In genomic region chr11:102555400-102556030, GRCm38 (mm10) we compare ENCODE assay signal across 8 mouse cellular contexts. TPM values are rescaled to one million over a fixed set of nuclear protein-coding genes. Genes with fewer than 3 reads are reported as not detected.
DNase-seq lines count a peak whose midpoint lies in the region; ATAC-seq and TF ChIP-seq lines count a peak whose summit lies in the region.

No protein-coding gene starts in this region.

- no peak for TF ChIP-seq RAD21 in CH12.LX (IDR thresholded peaks at IDR 0.05; ENCODE audit: low read depth, low read length)

- ATAC-seq in heart, embryonic 13.5 days (ENCODE audit: extremely low read depth, insufficient number of reproducible peaks, low FRiP score, low TSS enrichment), result no peak; the same call in 1 of the 2 replicates
- peak; percentile 61 for ATAC-seq in embryonic facial prominence, embryonic 11.5 days (replicated peaks; ENCODE audit: insufficient number of reproducible peaks, low FRiP score, low TSS enrichment, low read depth)
- peak; percentile 22 for ATAC-seq in hindbrain, embryonic 16.5 days
- ATAC-seq in midbrain, embryonic 12.5 days (ENCODE audit: low FRiP score, low read depth), result peak; percentile 39

- peaks cover 43% of the 10 kb centered on the region for H3K79me2 ChIP-seq in CH12.LX (replicated peaks; ENCODE audit: control insufficient read depth, extremely low read depth, insufficient read depth, poor library complexity, severe bottlenecking)

- dilution Hi-C loops in CH12.LX (cut with MboI; ENCODE audit: extremely low pct_ligation_motif_present, extremely low pct_unique_long_range_greater_than_20kb, low sequenced_read_pairs), result no loop called here

- DNase-seq in heart, adult 8-10 months (ENCODE audit: low spot score), result no peak
- DNase-seq in CH12.LX (ENCODE audit: extremely low read depth), result peak; percentile 12
- DNase-seq in embryonic facial prominence, embryonic 11.5 days (ENCODE audit: low spot score), result peak; percentile 27
- DNase-seq in cerebellum, postnatal 4 days (ENCODE audit: low spot score in 2 of 2), result no peak
- DNase-seq in layer of hippocampus, postnatal 25 days (ENCODE audit: extremely low spot score in 1 of 2, low spot score in 1 of 2), result no peak

- WGBS in heart, embryonic 13.5 days, result under 1% methylated on average over 39 of the region's 39 CpGs
- WGBS in embryonic facial prominence, embryonic 11.5 days, result under 1% methylated on average over 37 of the region's 39 CpGs
- WGBS in hindbrain, embryonic 16.5 days, result 0% methylated on average over 39 of the region's 39 CpGs
- under 1% methylated on average over 38 of the region's 39 CpGs for WGBS in midbrain, embryonic 12.5 days

- peaks cover 14% of the 10 kb centered on the region for H3K36me3 ChIP-seq in heart, embryonic 13.5 days
- peaks cover 2 to 15% of the 10 kb centered on the region in 2 experiments for H3K36me3 ChIP-seq in CH12.LX (replicated peaks in 1 of 2; ENCODE audit: control insufficient read depth in 1 of 2, insufficient read depth in 1 of 2, low read length in 1 of 2)
- H3K36me3 ChIP-seq in embryonic facial prominence, embryonic 11.5 days (replicated peaks; ENCODE audit: control insufficient read depth, insufficient read depth, low read depth, low read length), result no peaks in the 10 kb centered on the region
- no peaks in the 10 kb centered on the region for H3K36me3 ChIP-seq in hindbrain, embryonic 16.5 days (ENCODE audit: control insufficient read depth, insufficient read depth, low read length)
- H3K36me3 ChIP-seq in midbrain, embryonic 12.5 days, result 0 out of 2 replicates have a peak, but pooled peaks cover 4% of the 10 kb centered on the region

- TF ChIP-seq CTCF in CH12.LX (conservative IDR thresholded peaks at IDR 0.05 in 1 of 2, IDR thresholded peaks at IDR 0.05 in 1 of 2; ENCODE audit: low read depth in 2 of 2, low read length in 2 of 2), result no peak

- no peaks in the 10 kb centered on the region for H3K9me3 ChIP-seq in heart, embryonic 13.5 days
- no peaks in the 10 kb centered on the region for H3K9me3 ChIP-seq in CH12.LX (replicated peaks; ENCODE audit: low read length)
- H3K9me3 ChIP-seq in embryonic facial prominence, embryonic 11.5 days (replicated peaks; ENCODE audit: control insufficient read depth, low read length), result no peaks in the 10 kb centered on the region
- no peaks in the 10 kb centered on the region for H3K9me3 ChIP-seq in hindbrain, embryonic 16.5 days (ENCODE audit: control insufficient read depth, low read length)
- H3K9me3 ChIP-seq in midbrain, embryonic 12.5 days, result no peaks in the 10 kb centered on the region

- TF ChIP-seq EP300 in CH12.LX (IDR thresholded peaks at IDR 0.05; ENCODE audit: low read length), result no peak

- peak overlapping the region; percentile 99 for H3K9ac ChIP-seq in heart, embryonic 13.5 days
- peak overlapping the region; percentile 93 for H3K9ac ChIP-seq in CH12.LX (ENCODE audit: insufficient read depth, low read depth)
- H3K9ac ChIP-seq in embryonic facial prominence, embryonic 11.5 days (replicated peaks; ENCODE audit: low read length), result peak overlapping the region; percentile 91
- H3K9ac ChIP-seq in hindbrain, embryonic 16.5 days (ENCODE audit: low read depth, low read length), result peak overlapping the region; percentile 99
- peak overlapping the region; percentile 97 for H3K9ac ChIP-seq in midbrain, embryonic 12.5 days (replicated peaks)

- H3K4me1 ChIP-seq in heart, embryonic 13.5 days, result peaks cover 31% of the 10 kb centered on the region
- peaks cover 0 to 36% of the 10 kb centered on the region in 2 experiments; a peak in 3 of 4 replicates for H3K4me1 ChIP-seq in CH12.LX (ENCODE audit: control insufficient read depth in 1 of 2, insufficient read depth in 2 of 2)
- H3K4me1 ChIP-seq in embryonic facial prominence, embryonic 11.5 days (ENCODE audit: control insufficient read depth, insufficient read depth, low read length), result no peaks in the 10 kb centered on the region
- H3K4me1 ChIP-seq in hindbrain, embryonic 16.5 days (ENCODE audit: control insufficient read depth, insufficient read depth, low read depth, low read length), result peaks cover 22% of the 10 kb centered on the region
- peaks cover 21% of the 10 kb centered on the region for H3K4me1 ChIP-seq in midbrain, embryonic 12.5 days

- peak overlapping the region; percentile 98 for H3K4me3 ChIP-seq in heart, embryonic 13.5 days
- peak overlapping the region; percentile 76 to 91 (median 78) for H3K4me3 ChIP-seq in CH12.LX (replicated peaks in 1 of 3; ENCODE audit: low read depth in 2 of 3, low read length in 2 of 3, poor library complexity in 1 of 3)
- H3K4me3 ChIP-seq in embryonic facial prominence, embryonic 11.5 days (ENCODE audit: low read depth, low read length), result peak overlapping the region; percentile 84
- H3K4me3 ChIP-seq in hindbrain, embryonic 16.5 days (ENCODE audit: low read length), result peak overlapping the region; percentile 99
- H3K4me3 ChIP-seq in midbrain, embryonic 12.5 days, result peak overlapping the region; percentile 91

- H3K4me2 ChIP-seq in heart, embryonic 13.5 days, result peak overlapping the region; percentile 87
- peak overlapping the region; percentile 88 for H3K4me2 ChIP-seq in CH12.LX (ENCODE audit: insufficient read depth, low read depth, poor library complexity, severe bottlenecking)
- H3K4me2 ChIP-seq in embryonic facial prominence, embryonic 11.5 days (ENCODE audit: low read depth, low read length), result peak overlapping the region; percentile 60
- H3K4me2 ChIP-seq in hindbrain, embryonic 16.5 days (ENCODE audit: low read length), result peak overlapping the region; percentile 87
- H3K4me2 ChIP-seq in midbrain, embryonic 12.5 days (replicated peaks), result peak overlapping the region; percentile 74

- H3K27me3 ChIP-seq in heart, embryonic 13.5 days (replicated peaks), result no peaks in the 10 kb centered on the region
- H3K27me3 ChIP-seq in CH12.LX (replicated peaks), result no peaks in the 10 kb centered on the region
- no peaks in the 10 kb centered on the region for H3K27me3 ChIP-seq in embryonic facial prominence, embryonic 11.5 days (ENCODE audit: control insufficient read depth, insufficient read depth, low read length)
- H3K27me3 ChIP-seq in hindbrain, embryonic 16.5 days (replicated peaks; ENCODE audit: control insufficient read depth, insufficient read depth, low read length), result no peaks in the 10 kb centered on the region
- no peaks in the 10 kb centered on the region for H3K27me3 ChIP-seq in midbrain, embryonic 12.5 days

- TF ChIP-seq POLR2A in CH12.LX (IDR thresholded peaks at IDR 0.05; ENCODE audit: low read depth, low read length), result no peak

- H3K27ac ChIP-seq in heart, embryonic 13.5 days (replicated peaks), result peak overlapping the region; percentile 96
- H3K27ac ChIP-seq in CH12.LX (ENCODE audit: insufficient read depth, low read depth), result peak overlapping the region; percentile 35; the same call in 1 of the 2 replicates
- H3K27ac ChIP-seq in embryonic facial prominence, embryonic 11.5 days (replicated peaks; ENCODE audit: low read depth, low read length), result peak overlapping the region; percentile 88
- H3K27ac ChIP-seq in hindbrain, embryonic 16.5 days (ENCODE audit: low read depth, low read length), result peak overlapping the region; percentile 98
- peak overlapping the region; percentile 97 for H3K27ac ChIP-seq in midbrain, embryonic 12.5 days (replicated peaks)

- in situ Hi-C loops in CH12.LX (cut with MboI; ENCODE audit: low pct_ligation_motif_present, low pct_unique_long_range_greater_than_20kb, low sequenced_read_pairs), result no loop called here

TF ChIP-seq in CH12.LX, 34 proteins besides CTCF, POLR2A, EP300 and RAD21 (continues in another document):
- TF ChIP-seq ZMIZ1 (IDR thresholded peaks at IDR 0.05; ENCODE audit: low read depth, low read length) (no peak), CHD1 (IDR thresholded peaks at IDR 0.05; ENCODE audit: low read depth, low read length) (0 out of 2 replicates have a peak, but pooled peaks have one; percentile 35), BHLHE40 (IDR thresholded peaks at IDR 0.05; ENCODE audit: low read depth, low read length) (no peak), TBP (conservative IDR thresholded peaks at IDR 0.05; ENCODE audit: low read depth, low read length) (no peak), UBTF (IDR thresholded peaks at IDR 0.05; ENCODE audit: low read depth, low read length) (peak; percentile 75; the same call in 1 of the 2 replicates)

RNA-seq across cellular contexts. Expression of gene Gpatch8, which starts 0.7 kb away (rescaled TPM):
- 36.1 and 39.0 TPM in 2 replicates for polyA plus RNA-seq in heart, embryonic 13.5 days (2015; fragmentation: Nextera tagmentation; extraction: Ambion mirVana)
- 10 to 100 TPM; 16.4 to 22.3 (median 17.8) TPM for total RNA-seq in heart, adult 8-10 months (2022)
- total RNA-seq in CH12.LX (2012; rRNA removed), result 15.4 and 16.6 TPM in 2 replicates
- total RNA-seq in CH12.LX (2014; rRNA removed), result 10.2 and 11.5 TPM in 2 replicates
- 24.7 and 27.4 TPM in 2 replicates for polyA plus RNA-seq in CH12.LX (2012; ENCODE audit: insufficient read length, low read depth)
- polyA plus RNA-seq in embryonic facial prominence, embryonic 11.5 days (2014; fragmentation: Nextera tagmentation; extraction: Ambion mirVana), result 43.2 and 43.4 TPM in 2 replicates
- polyA plus RNA-seq in hindbrain, embryonic 16.5 days (2015; fragmentation: Nextera tagmentation; extraction: Ambion mirVana), result 52.9 and 60.5 TPM in 2 replicates
- 72.0 and 78.5 TPM in 2 replicates for polyA plus RNA-seq in midbrain, embryonic 12.5 days (2016; fragmentation: Nextera tagmentation; extraction: Ambion mirVana)
- 10 to 100 TPM; 38.3 to 49.4 TPM for total RNA-seq in layer of hippocampus, postnatal 25 days (2021)

RNA-seq across cellular contexts. Expression of gene Gm11627, which starts 23.7 kb away (rescaled TPM):
- 10.5 and 13.8 TPM in 2 replicates for polyA plus RNA-seq in heart, embryonic 13.5 days (2015; fragmentation: Nextera tagmentation; extraction: Ambion mirVana)
- under 1 TPM in 3 of 4 experiments, not detected in 1; 0.34 to 0.65 (median 0.60) TPM for total RNA-seq in heart, adult 8-10 months (2022)
- 0.42 TPM in 1 of 2 replicates, not detected in the other for total RNA-seq in CH12.LX (2012; rRNA removed)
- 0.46 and 0.63 TPM in 2 replicates for total RNA-seq in CH12.LX (2014; rRNA removed)
- polyA plus RNA-seq in CH12.LX (2012; ENCODE audit: insufficient read length, low read depth), result 0.38 TPM in 1 of 2 replicates, not detected in the other
- polyA plus RNA-seq in embryonic facial prominence, embryonic 11.5 days (2014; fragmentation: Nextera tagmentation; extraction: Ambion mirVana), result 10.5 and 10.6 TPM in 2 replicates
- polyA plus RNA-seq in hindbrain, embryonic 16.5 days (2015; fragmentation: Nextera tagmentation; extraction: Ambion mirVana), result 2.8 and 4.1 TPM in 2 replicates
- polyA plus RNA-seq in midbrain, embryonic 12.5 days (2016; fragmentation: Nextera tagmentation; extraction: Ambion mirVana), result 8.3 and 10.5 TPM in 2 replicates
- 1 to 10 TPM; 3.1 to 3.7 TPM for total RNA-seq in layer of hippocampus, postnatal 25 days (2021)

RNA-seq across cellular contexts. Expression of gene Fzd2, which starts 48.7 kb away (rescaled TPM):
- 19.1 and 22.0 TPM in 2 replicates for polyA plus RNA-seq in heart, embryonic 13.5 days (2015; fragmentation: Nextera tagmentation; extraction: Ambion mirVana)
- 1 to 10 TPM; 1.5 to 2.5 (median 2.2) TPM for total RNA-seq in heart, adult 8-10 months (2022)
- 0.08 and 0.13 TPM in 2 replicates for total RNA-seq in CH12.LX (2012; rRNA removed)
- 0.23 and 0.35 TPM in 2 replicates for total RNA-seq in CH12.LX (2014; rRNA removed)
- 0.15 and 0.20 TPM in 2 replicates for polyA plus RNA-seq in CH12.LX (2012; ENCODE audit: insufficient read length, low read depth)
- polyA plus RNA-seq in embryonic facial prominence, embryonic 11.5 days (2014; fragmentation: Nextera tagmentation; extraction: Ambion mirVana), result 53.3 and 57.0 TPM in 2 replicates
- 6.0 and 6.7 TPM in 2 replicates for polyA plus RNA-seq in hindbrain, embryonic 16.5 days (2015; fragmentation: Nextera tagmentation; extraction: Ambion mirVana)
- 34.7 and 37.9 TPM in 2 replicates for polyA plus RNA-seq in midbrain, embryonic 12.5 days (2016; fragmentation: Nextera tagmentation; extraction: Ambion mirVana)
- 1 to 10 TPM; 6.6 to 9.9 TPM for total RNA-seq in layer of hippocampus, postnatal 25 days (2021)

Comparison
In these comparisons a context has a peak if more than half of its experiments do, and no peak if none do; other contexts are left out.
1. H3K27ac ChIP-seq: peak in every context shown above with its lines; median percentile 98 in hindbrain, embryonic 16.5 days; 97 in midbrain, embryonic 12.5 days; 96 in heart, embryonic 13.5 days; 88 in embryonic facial prominence, embryonic 11.5 days; 35 in CH12.LX.
2. DNase-seq: peak in CH12.LX (single experiment) and embryonic facial prominence, embryonic 11.5 days (single experiment); none in heart, adult 8-10 months (single experiment), cerebellum, postnatal 4 days (0 of 2) and layer of hippocampus, postnatal 25 days (0 of 2).
3. Peak in every context shown above with its lines, with median percentiles within 50 percentile points of each other: H3K4me2 ChIP-seq, H3K4me3 ChIP-seq and H3K9ac ChIP-seq.